Mouse (Mus musculus): ENCODE measurements around the gene Slc35b3.
A peak's percentile ranks its signal among the peaks of the same experiment; 100 is the strongest.

The Slc35b3 gene

DNA sequence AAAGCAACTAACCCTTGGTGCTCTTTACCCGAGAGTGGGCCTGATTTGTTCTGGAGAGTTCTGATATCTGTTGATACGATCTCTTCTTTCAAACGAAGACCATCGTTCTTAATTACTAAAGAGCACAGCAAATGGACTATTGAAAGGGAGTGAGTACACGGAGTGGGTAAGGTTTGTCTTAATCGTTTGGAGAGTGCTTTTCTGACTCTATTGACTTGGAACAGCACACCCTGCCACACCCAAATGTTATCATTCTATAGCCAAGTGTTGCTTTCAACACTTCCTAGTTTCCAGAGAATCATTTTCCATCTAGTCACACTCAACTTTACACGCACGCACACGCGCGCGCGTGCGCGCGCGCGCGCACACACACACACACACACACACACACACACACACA is 19.4 kb downstream of the Slc35b3 start:
- no peak for DNase-seq (ENCODE audit: extremely low read depth, low read depth, low spot score)

DNA sequence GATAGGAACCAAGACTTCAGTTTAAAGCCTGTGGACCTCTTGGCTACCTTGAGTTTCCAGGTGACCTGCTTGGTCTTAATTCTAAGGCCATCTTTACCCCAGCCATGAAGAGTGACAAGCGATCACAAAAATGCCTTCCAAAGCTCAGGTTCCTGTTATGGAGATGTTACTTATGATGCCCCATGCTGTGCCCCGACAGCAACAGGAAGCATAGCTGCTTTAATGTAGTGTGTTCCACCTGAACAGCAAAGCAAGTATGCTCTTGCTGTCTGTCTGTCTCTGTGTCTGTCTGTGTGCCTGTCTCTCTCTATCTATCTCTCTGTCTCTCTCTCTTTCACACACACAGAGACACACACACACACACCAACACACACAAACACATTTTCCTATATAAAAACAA is 22.2 kb downstream of the Slc35b3 start:
- DNase-seq (ENCODE audit: extremely low read depth, low read depth, low spot score): no peak

DNA sequence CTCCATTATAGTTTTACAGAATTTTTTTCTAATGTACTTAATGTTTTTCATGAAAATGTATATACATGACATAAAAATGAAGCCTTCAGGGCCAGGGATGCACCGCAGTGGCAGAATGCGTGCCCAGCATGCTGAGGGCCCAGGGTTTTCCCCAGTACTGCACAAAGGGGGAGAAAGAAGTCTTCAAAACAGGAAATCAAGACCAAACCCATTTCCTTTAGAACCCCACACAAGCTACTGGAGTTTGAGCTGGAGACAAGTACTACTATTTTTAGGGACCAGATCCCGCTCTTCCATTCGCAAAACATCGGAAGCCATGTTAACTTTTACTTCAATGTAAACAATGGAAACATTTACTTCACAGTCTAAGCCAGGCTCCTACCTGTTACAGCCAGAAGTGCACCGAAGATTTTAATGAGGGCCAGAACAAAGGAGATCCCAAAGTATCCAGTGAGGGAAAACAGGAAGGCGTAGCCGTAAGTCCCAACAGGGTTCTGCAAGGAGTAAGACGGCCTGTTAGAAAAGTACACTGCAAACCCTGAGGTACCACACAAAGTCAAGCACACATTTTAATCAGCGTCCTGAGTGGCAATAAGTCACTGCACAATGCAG is 23.7 kb downstream of the Slc35b3 start:
- DNase-seq (ENCODE audit: extremely low read depth, low read depth, low spot score): no peak

DNA sequence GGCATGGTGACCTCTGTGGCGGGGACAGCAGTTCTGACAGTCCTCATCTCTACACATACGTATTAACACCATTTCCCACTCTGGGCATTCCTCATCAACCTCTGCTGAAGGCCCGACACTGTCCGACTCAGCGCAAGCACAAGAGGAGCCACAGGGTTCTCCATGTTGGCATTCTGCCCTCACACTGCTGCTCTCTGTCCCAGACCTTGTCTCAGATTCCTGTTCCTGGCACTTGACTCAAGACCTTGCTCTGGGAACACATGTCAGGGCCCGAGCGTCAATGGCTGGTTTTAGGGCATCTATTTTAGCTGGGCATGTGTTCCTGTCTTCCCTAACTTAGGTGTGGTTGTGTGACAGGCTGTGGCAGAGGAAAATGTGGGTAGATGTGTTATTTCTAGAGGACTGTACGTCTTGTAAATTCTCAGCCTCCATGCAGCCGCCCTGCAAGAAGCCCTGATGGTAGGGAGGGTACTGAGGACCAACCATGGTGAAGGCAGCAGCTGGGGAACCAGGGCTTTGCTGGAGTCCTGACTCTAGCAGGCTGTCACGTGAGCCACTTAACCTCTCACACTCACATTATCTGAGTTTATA is 24.7 kb downstream of the Slc35b3 start:
- DNase-seq (ENCODE audit: extremely low read depth, low read depth, low spot score): no peak

DNA sequence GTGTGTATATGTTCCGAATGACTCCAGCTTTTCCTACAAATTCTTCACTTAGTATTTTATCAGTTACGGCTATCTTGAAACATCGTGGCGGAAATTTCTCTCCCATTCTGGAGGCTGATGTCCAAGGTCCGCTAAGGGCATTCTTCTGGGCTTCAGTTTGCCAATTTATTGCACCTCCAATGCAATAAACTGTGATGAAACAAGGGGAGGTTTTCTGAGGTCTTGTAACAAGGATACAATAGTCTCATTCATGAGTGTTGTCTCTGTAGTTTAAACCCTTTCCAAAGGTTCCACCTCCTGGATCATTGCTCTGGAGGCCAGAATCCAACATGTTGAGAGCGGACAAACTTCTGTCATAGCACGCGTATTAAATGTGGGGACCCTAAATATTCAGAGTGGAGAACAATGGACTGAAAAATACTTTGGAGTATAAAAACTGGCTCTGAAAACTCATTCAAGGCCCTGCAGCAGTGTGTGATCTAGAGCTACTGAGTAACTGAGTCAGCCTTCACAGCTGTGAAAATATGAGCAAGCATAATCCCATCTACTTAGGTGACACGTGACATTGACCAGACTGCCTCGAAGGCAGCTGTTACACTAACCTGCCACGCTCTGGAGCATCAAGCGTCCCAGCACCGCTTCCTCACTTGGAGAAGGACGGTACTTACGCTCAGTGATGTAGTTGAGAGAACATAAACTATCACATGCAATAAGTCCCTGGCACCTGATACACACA is 30.7 kb downstream of the Slc35b3 start:
- peak; percentile 82 for DNase-seq (ENCODE audit: extremely low read depth, low read depth, low spot score)

DNA sequence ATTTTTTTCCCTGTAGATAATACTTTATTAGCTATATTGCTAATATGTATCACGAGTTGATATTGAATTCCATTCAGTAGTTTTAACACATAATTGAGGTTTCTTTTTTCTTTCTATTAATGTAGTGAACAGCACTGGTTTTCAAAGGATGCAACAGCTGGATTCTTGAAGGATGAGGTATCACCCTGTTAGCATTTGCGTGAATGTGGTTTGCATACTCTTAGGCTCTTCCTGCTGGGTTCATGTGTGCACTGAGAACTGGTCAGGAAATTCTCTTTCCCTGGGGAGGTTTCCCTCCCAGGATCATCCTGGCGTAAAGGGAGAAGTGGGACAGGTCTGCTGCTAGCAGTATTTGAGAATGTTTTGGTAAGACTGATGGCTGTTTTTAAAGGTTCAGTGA is 38.0 kb downstream of the Slc35b3 start:
- DNase-seq (ENCODE audit: extremely low read depth, low read depth, low spot score): no peak

DNA sequence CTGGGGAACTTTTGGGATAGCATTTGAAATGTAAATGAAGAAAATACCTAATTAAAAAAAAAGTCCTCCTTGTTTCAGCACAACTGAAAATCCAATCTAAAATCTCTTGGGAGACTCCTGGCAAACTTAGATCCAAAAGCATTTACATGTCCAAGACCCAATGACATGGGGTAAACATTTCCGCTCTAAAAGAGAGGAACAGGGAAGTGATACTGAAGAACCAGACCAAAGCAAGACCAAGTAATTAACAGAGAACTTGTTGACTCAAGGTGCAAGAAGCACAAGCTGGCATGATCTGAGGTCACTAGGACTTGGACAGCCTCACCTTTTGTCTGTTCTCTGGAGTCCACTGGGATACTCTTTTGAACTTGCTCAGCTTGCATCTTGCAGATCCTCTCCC is 39.4 kb downstream of the Slc35b3 start:
- DNase-seq (ENCODE audit: extremely low read depth, low read depth, low spot score): no peak

DNA sequence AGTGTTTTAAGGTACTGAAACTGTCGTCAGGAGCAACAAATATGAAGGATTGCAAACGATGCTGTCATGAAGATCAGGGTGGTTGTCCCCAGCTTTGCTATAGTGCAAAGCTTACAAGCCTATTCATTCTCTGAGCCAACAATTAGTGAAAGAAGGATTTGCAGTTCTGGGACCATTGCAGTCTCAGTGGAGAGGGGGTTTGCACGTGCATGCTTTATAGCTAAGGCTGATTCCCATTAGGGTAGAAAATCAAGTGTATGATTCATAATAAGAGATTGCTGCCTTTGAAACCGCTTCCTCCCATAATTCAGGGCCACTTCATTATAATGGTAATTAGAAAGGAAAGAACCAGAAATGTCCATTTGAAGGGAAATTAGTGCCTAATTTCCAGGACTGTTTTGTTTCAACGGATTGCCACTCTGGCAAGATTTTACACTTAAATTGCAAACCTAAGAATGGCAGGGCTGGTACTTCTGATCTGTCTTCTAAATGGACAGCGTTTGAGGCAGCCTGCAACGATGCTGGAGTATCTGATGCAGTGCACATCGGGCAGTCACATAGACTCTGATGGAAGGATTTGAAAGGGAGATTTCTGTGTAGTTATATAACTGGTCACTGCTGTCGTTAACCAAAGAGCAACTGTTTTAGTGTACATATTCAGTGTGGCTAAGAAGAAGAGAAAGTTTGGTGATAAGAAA is 42.3 kb downstream of the Slc35b3 start:
- DNase-seq (ENCODE audit: extremely low read depth, low read depth, low spot score): no peak

DNA sequence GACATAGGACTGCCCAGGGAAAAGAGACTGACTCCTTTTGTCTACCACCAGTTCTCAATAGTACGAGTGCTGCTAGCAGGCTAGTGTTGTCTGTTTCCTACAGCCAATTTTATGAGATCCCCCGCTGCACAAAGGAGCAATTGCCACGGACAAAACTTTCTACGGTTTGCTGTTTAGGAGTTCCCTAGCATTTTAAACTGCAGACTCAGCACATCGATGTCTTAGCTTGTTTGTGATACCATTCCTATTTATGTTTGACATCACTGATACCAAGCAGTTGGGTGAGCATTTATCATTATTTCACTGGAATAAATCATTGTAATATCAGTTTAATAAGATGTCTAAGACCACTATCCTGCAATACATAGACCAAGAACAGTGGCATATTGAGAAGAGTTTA is 43.1 kb downstream of the Slc35b3 start:
- no peak for DNase-seq (ENCODE audit: extremely low read depth, low read depth, low spot score)

DNA sequence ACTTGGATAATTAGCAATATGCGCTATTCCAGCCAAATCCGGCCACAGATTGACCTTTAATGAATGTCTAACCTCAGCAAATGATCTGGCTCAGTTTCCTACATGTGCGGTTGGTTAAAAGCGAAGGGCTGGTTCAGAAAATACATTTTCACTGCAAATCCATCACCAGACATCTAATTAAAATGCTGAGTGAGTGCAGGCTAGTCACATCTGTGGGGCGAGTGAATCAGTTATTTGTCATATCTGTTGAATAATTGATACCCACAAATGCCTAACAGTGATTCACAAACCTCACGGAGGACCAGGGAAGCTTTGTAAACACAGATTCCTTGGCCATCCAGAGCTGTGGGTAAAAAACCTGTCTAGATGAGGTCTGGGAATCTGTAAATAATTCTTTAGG is 45.9 kb downstream of the Slc35b3 start:
- DNase-seq (ENCODE audit: extremely low read depth, low read depth, low spot score): no peak

DNA sequence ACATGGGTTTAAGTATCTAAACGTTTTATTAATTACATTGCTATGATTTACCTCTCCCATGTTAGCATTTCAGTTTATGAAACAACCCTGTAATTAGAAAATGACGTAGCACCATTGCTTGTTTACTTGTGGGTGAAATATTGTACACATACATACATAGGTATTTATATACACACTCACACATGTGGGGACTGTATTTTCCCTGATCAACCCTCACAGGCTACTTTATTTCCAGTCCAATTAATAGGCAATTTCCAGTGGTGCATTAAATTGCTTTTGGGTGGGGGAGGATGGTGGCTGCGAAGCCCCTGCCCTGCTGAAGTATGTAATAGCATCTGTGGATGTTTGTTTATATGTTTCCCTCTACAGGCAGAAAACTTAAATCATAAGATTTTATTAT is 68.3 kb downstream of the Slc35b3 start:
- no peak for DNase-seq (ENCODE audit: extremely low read depth, low read depth, low spot score)

All from fat pad, adult 2 months (tissue).